Mouse (Mus musculus) cerebellum, adult 2 months (tissue): ENCODE data around the gene Megf11. TPM values are rescaled to one million over a fixed set of nuclear protein-coding genes. Genes with fewer than 3 reads are reported as not detected.
A peak's percentile ranks its signal among the peaks of the same experiment; 100 is the strongest.

Experiments used
- DNase-seq, 2 experiments: peaks; one replicate each; pipeline ENCODE4 v3.0.0; 2021
- H3K27ac ChIP-seq: fragments of 200-500 bp; 2 replicates; pipeline ENCODE4 v1.5.1; 2012; ENCODE audit warnings: low read length, control low read depth, inconsistent platforms; ENCODE audit not compliant: insufficient read depth
- H3K27me3 ChIP-seq: fragments of 200-500 bp; 2 replicates; pipeline ENCODE4 v1.6.1; 2012; ENCODE audit warnings: inconsistent platforms, mild to moderate bottlenecking, low read length, moderate library complexity; ENCODE audit not compliant: control insufficient read depth, insufficient read depth
- H3K4me1 ChIP-seq: fragments of 200-500 bp; 2 replicates; pipeline ENCODE4 v1.6.1; 2011; ENCODE audit warnings: low read length; ENCODE audit not compliant: control insufficient read depth, insufficient read depth
- H3K4me3 ChIP-seq: fragments of 200-500 bp; replicated peaks from 2 replicates; pipeline ENCODE3; 2011; ENCODE audit warnings: mild to moderate bottlenecking, low read depth, low read length, control low read depth; ENCODE audit not compliant: insufficient read depth
- CTCF ChIP-seq: fragments of 200-500 bp; IDR thresholded peaks from 2 replicates; pipeline ENCODE4 v1.5.1; 2011; ENCODE audit warnings: low read depth, mild to moderate bottlenecking, control low read depth, low read length, moderate library complexity, borderline replicate concordance; ENCODE audit not compliant: insufficient read depth
- POLR2A ChIP-seq: fragments of 200-500 bp; IDR thresholded peaks from 2 replicates; pipeline ENCODE4 v1.6.1; 2011; ENCODE audit warnings: low read length, control low read depth, borderline replicate concordance; ENCODE audit not compliant: insufficient read depth
- WGBS: fragments of 180-500 bp; shearing (Covaris S2); methylation state at CpG from one replicate; pipeline ENCODE4 v1.1.7; 2018; 5-methylcytosine and 5-hydroxymethylcytosine counted together
- polyA plus RNA-seq: library from polyadenylated mRNA; depleted of rRNA; stranded (reverse); fragments of >200 nt; gene quantifications from 2 replicates; pipeline ENCODE4 v1.2.3, GENCODE M21; 2012

The Megf11 gene
- polyA plus RNA-seq, 1 experiment = 66.9 TPM

DNA sequence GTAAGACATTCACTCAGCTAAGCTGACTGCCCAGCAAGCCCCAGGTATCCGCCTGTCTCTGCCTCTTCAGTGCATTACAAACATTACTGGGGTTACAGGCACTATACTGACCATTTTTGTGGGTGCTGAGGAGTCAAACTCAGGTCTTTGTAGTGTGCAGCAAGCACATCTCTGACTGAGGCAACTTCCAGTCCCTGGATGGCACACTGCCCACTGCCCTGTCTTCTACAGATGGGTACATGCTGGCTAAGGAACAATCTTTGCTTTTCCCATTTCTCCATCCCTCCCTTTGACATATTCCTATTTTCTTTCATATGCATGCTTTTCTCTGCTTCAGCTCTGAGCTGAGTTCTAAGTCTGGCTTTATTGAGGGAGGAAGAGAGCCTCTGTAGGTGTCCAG lies 38.5 kb downstream of the Megf11 start:
- H3K4me1 ChIP-seq = peaks cover 38% of the 10 kb centered on the region
- no peak overlapping the region for H3K27ac ChIP-seq
- no peak overlapping the region for H3K4me3 ChIP-seq
- no peak for TF ChIP-seq CTCF
- TF ChIP-seq POLR2A = no peak
- WGBS = 93% methylated on average over 1 of the region's 1 CpGs
- H3K27me3 ChIP-seq = no peaks in the 10 kb centered on the region
- peak in 1 of 2 experiments; percentile 30 for DNase-seq

DNA sequence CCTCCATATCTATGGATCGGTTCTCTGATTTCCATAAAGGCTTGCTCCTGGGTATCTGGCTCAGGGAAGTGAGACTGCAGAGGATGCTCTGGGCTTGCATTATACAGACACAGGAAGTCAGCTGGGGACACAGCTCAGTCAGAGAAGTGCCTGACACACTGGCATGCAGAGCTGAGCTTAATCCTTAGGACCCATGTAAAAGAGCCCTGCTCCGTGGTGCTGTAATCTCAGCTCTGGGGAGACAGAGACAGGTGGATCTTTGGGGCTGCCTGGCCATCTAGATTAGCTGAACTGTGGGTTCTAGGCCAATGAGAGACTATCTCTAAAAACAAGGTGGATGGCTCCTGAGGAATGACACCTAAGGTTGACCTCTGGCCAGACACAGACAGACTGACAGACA lies 50.7 kb downstream of the Megf11 start:
- no peak for TF ChIP-seq POLR2A
- no peak for TF ChIP-seq CTCF
- Histone ChIP-seq H3K27ac (peak overlapping the region; percentile 19; the same call in 1 of the 2 replicates), H3K4me1 (peaks cover 19% of the 10 kb centered on the region), H3K4me3 (no peak overlapping the region), H3K27me3 (no peaks in the 10 kb centered on the region)
- WGBS = 45% methylated on average over 2 of the region's 2 CpGs
- DNase-seq = peak in 1 of 2 experiments; percentile 17

DNA sequence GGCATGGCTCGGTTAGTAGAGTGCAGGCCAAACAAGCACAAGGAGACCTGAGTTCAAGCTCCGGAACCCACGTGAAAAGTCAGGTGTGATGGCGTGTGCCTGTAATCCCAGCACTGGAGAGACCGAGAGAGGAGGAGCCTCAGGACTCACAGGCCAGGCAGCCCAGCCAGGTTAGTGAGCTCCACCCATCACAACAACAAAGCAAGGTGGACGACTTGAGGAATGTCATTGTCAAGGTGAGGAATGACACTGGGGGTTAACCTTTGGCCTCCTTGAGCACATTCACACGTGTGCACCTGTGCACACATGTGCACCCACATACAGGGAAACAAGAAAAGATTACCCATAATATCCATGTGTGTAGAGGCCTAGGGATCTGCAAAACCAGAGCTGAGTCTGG lies 54.7 kb downstream of the Megf11 start:
- Histone ChIP-seq H3K27ac (no peak overlapping the region), H3K4me1 (peaks cover 21% of the 10 kb centered on the region), H3K27me3 (no peaks in the 10 kb centered on the region), H3K4me3 (no peak overlapping the region)
- 85% methylated on average over 7 of the region's 7 CpGs for whole genome bisulfite sequencing
- no peak for DNase-seq
- TF ChIP-seq CTCF (no peak), POLR2A (no peak)

GRCm38 (mm10) chr9:64445981-64446380 lies 60.6 kb downstream of the Megf11 start:
- Histone ChIP-seq H3K4me3 (no peak overlapping the region), H3K27ac (no peak overlapping the region), H3K27me3 (no peaks in the 10 kb centered on the region), H3K4me1 (peaks cover 29% of the 10 kb centered on the region)
- WGBS = 96% methylated on average over 1 of the region's 1 CpGs
- DNase-seq = no peak
- TF ChIP-seq POLR2A (no peak), CTCF (no peak)

DNA sequence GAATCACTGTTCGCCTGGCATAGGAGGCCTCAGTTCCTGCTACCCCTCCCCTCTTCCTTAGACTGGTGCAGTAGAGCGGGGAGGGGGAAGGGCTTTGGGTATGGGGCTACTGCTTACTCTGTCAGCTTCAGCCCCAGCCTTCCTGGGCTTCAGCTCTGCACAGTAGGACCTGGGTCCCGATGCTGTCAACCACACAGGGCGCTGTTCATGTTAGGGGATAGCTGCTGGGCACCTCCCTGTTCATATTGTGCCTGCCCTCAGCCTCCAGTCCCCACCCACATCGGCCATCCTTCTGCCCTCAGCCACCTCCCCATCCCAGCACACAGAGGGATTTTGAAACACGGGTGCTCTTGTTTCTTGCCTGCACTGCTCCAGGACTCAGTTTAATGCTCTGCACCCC lies 61.6 kb downstream of the Megf11 start:
- Histone ChIP-seq H3K4me1 (peaks cover 32% of the 10 kb centered on the region), H3K27ac (no peak overlapping the region), H3K27me3 (no peaks in the 10 kb centered on the region), H3K4me3 (no peak overlapping the region)
- no peak for TF ChIP-seq CTCF
- DNase-seq = no peak
- WGBS = 47% methylated on average over 6 of the region's 6 CpGs

- Histone ChIP-seq H3K4me3 (no peak overlapping the region), H3K27me3 (no peaks in the 10 kb centered on the region), H3K4me1 (peaks cover 34% of the 10 kb centered on the region), H3K27ac (peak overlapping the region; percentile 65)
- DNase-seq = peak; percentile 75 to 82
- WGBS = 15% methylated on average over 6 of the region's 6 CpGs
- TF ChIP-seq CTCF (no peak), POLR2A (no peak)
Observed at GRCm38 (mm10) chr9:64447522-64447921, 62.1 kb downstream of the Megf11 start.

- H3K27ac ChIP-seq = 0 out of 2 replicates have a peak overlapping the region, but pooled peaks have one; percentile 8
- no peak for TF ChIP-seq POLR2A
- no peak for TF ChIP-seq CTCF
- H3K27me3 ChIP-seq = no peaks in the 10 kb centered on the region
- 81% methylated on average over 5 of the region's 5 CpGs for WGBS
- H3K4me3 ChIP-seq = no peak overlapping the region
- DNase-seq = no peak
- H3K4me1 ChIP-seq = peaks cover 49% of the 10 kb centered on the region
Observed at GRCm38 (mm10) chr9:64452769-64453168, 67.3 kb downstream of the Megf11 start.

DNA sequence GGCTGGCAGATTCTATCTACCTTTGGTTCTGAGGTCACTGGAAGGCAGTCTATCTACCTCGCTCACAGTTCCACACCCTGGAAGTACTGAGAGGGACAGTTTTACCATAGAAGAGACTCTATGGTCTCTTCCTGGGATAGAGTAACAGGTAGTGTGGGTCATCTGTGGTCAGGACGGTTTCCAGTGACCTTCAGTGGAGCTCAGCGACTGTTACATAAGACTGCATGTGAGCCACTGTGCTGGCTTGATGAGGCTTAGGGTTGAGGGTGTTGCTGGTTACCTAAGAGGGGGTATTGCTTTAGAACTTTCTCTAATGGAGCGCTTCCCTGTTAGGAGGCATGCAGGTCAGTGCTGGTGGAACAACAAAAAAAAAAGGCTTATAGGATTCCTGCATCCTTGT lies 68.8 kb downstream of the Megf11 start:
- DNase-seq = no peak
- Histone ChIP-seq H3K27ac (no peak overlapping the region), H3K27me3 (no peaks in the 10 kb centered on the region), H3K4me1 (peaks cover 41% of the 10 kb centered on the region), H3K4me3 (no peak overlapping the region)
- WGBS = 81% methylated on average over 4 of the region's 4 CpGs
- no peak for TF ChIP-seq CTCF
- no peak for TF ChIP-seq POLR2A

GRCm38 (mm10) chr9:64455910-64456309 lies 70.5 kb downstream of the Megf11 start:
- Histone ChIP-seq H3K27me3 (no peaks in the 10 kb centered on the region), H3K27ac (no peak overlapping the region), H3K4me1 (peaks cover 42% of the 10 kb centered on the region), H3K4me3 (no peak overlapping the region)
- TF ChIP-seq POLR2A (no peak), CTCF (no peak)
- 35% methylated on average over 9 of the region's 9 CpGs for WGBS
- DNase-seq = no peak
